Mouse (Mus musculus): ENCODE results near the gene Dnah2. TPM values are rescaled to one million over a fixed set of nuclear protein-coding genes. Genes with fewer than 3 reads are reported as not detected.

Dnah2 gene
- polyA plus RNA-seq, 1 experiment from 2014 or later: 2.7 TPM

DNA sequence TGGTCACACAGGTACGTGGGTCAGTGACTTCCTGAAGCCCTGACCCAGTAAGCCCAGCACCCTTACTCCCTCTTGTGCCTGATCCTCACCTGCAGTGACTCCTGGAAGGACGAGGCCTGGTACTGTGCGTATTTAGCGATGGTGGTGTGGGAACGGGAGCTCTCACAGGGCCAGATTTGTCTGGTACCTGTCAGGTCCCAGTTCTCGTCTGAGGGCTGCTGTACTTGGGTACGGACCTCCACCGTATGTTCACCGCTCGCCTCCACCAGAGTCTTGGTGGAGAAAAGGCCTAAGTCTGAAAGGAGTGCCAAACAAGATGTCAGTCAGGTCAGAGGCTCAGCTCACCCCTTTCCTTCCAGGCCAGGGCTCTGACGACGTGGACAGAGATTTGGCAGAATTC lies 146.9 kb downstream of the Dnah2 start:
- no peak overlapping the region for H3K27ac ChIP-seq (ENCODE audit: low read depth, low read length)
- 84% methylated on average over 12 of the region's 12 CpGs for WGBS
- H3K4me2 ChIP-seq (ENCODE audit: low read length): no peak overlapping the region
- DNase-seq (ENCODE audit: low spot score) (no peak), ATAC-seq (no peak)
- H3K27me3 ChIP-seq (replicated peaks; ENCODE audit: control insufficient read depth, insufficient read depth, low read length): 0 out of 2 replicates have a peak, but pooled peaks cover 4% of the 10 kb centered on the region
- no peaks in the 10 kb centered on the region for H3K9me3 ChIP-seq (replicated peaks; ENCODE audit: control insufficient read depth, low read length)
- peaks cover 89% of the 10 kb centered on the region for H3K36me3 ChIP-seq (ENCODE audit: control insufficient read depth, insufficient read depth, low read length)
- no peak overlapping the region for H3K4me3 ChIP-seq (ENCODE audit: low read depth, low read length)
- no peaks in the 10 kb centered on the region; the same call in 1 of the 2 replicates for H3K4me1 ChIP-seq (ENCODE audit: control insufficient read depth, insufficient read depth, low read length)
- H3K9ac ChIP-seq (ENCODE audit: low read length): no peak overlapping the region

- DNase-seq (ENCODE audit: low spot score) (peak; percentile 96), ATAC-seq (peak; percentile 71)
- Histone ChIP-seq H3K27me3 (replicated peaks; ENCODE audit: control insufficient read depth, insufficient read depth, low read length) (0 out of 2 replicates have a peak, but pooled peaks cover 4% of the 10 kb centered on the region), H3K4me2 (ENCODE audit: low read length) (no peak overlapping the region), H3K9me3 (replicated peaks; ENCODE audit: control insufficient read depth, low read length) (no peaks in the 10 kb centered on the region), H3K36me3 (ENCODE audit: control insufficient read depth, insufficient read depth, low read length) (peaks cover 81% of the 10 kb centered on the region), H3K4me3 (ENCODE audit: low read depth, low read length) (no peak overlapping the region), H3K27ac (ENCODE audit: low read depth, low read length) (no peak overlapping the region), H3K9ac (ENCODE audit: low read length) (no peak overlapping the region), H3K4me1 (ENCODE audit: control insufficient read depth, insufficient read depth, low read length) (peaks cover 6% of the 10 kb centered on the region; the same call in 1 of the 2 replicates)
- WGBS: 12% methylated on average over 22 of the region's 22 CpGs
Measured at GRCm38 (mm10) chr11:69401210-69401637, 147.7 kb downstream of the Dnah2 start.

GRCm38 (mm10) chr11:69400083-69400850 lies 148.6 kb downstream of the Dnah2 start:
- Histone ChIP-seq H3K4me1 (ENCODE audit: control insufficient read depth, insufficient read depth, low read length) (peaks cover 8% of the 10 kb centered on the region; the same call in 1 of the 2 replicates), H3K4me2 (ENCODE audit: low read length) (no peak overlapping the region), H3K27me3 (replicated peaks; ENCODE audit: control insufficient read depth, insufficient read depth, low read length) (0 out of 2 replicates have a peak, but pooled peaks cover 4% of the 10 kb centered on the region), H3K9ac (ENCODE audit: low read length) (peak overlapping the region; percentile 8; the same call in 1 of the 2 replicates), H3K27ac (ENCODE audit: low read depth, low read length) (no peak overlapping the region), H3K36me3 (ENCODE audit: control insufficient read depth, insufficient read depth, low read length) (peaks cover 72% of the 10 kb centered on the region), H3K4me3 (ENCODE audit: low read depth, low read length) (no peak overlapping the region), H3K9me3 (replicated peaks; ENCODE audit: control insufficient read depth, low read length) (no peaks in the 10 kb centered on the region)
- no peak for DNase-seq (ENCODE audit: low spot score)
- no peak for ATAC-seq
- 76% methylated on average over 25 of the region's 25 CpGs for WGBS

GRCm38 (mm10) chr11:69399201-69400082 lies 149.5 kb downstream of the Dnah2 start:
- ATAC-seq: no peak
- Histone ChIP-seq H3K9me3 (replicated peaks; ENCODE audit: control insufficient read depth, low read length) (no peaks in the 10 kb centered on the region), H3K4me3 (ENCODE audit: low read depth, low read length) (no peak overlapping the region), H3K27me3 (replicated peaks; ENCODE audit: control insufficient read depth, insufficient read depth, low read length) (0 out of 2 replicates have a peak, but pooled peaks cover 4% of the 10 kb centered on the region), H3K36me3 (ENCODE audit: control insufficient read depth, insufficient read depth, low read length) (peaks cover 64% of the 10 kb centered on the region), H3K4me1 (ENCODE audit: control insufficient read depth, insufficient read depth, low read length) (peaks cover 8% of the 10 kb centered on the region; the same call in 1 of the 2 replicates), H3K27ac (ENCODE audit: low read depth, low read length) (no peak overlapping the region), H3K9ac (ENCODE audit: low read length) (peak overlapping the region; percentile 8; the same call in 1 of the 2 replicates), H3K4me2 (ENCODE audit: low read length) (0 out of 2 replicates have a peak overlapping the region, but pooled peaks have one; percentile 9)
- 18% methylated on average over 59 of the region's 66 CpGs for WGBS
- no peak for DNase-seq (ENCODE audit: low spot score)

GRCm38 (mm10) chr11:69398486-69399200 lies 150.3 kb downstream of the Dnah2 start:
- H3K27ac ChIP-seq (ENCODE audit: low read depth, low read length): no peak overlapping the region
- ATAC-seq (no peak), DNase-seq (ENCODE audit: low spot score) (no peak)
- H3K4me3 ChIP-seq (ENCODE audit: low read depth, low read length): no peak overlapping the region
- H3K27me3 ChIP-seq (replicated peaks; ENCODE audit: control insufficient read depth, insufficient read depth, low read length): 0 out of 2 replicates have a peak, but pooled peaks cover 4% of the 10 kb centered on the region
- WGBS: 23% methylated on average over 21 of the region's 21 CpGs
- no peaks in the 10 kb centered on the region for H3K9me3 ChIP-seq (replicated peaks; ENCODE audit: control insufficient read depth, low read length)
- H3K36me3 ChIP-seq (ENCODE audit: control insufficient read depth, insufficient read depth, low read length): peaks cover 56% of the 10 kb centered on the region
- peaks cover 11% of the 10 kb centered on the region for H3K4me1 ChIP-seq (ENCODE audit: control insufficient read depth, insufficient read depth, low read length)
- H3K4me2 ChIP-seq (ENCODE audit: low read length): no peak overlapping the region
- H3K9ac ChIP-seq (ENCODE audit: low read length): no peak overlapping the region

GRCm38 (mm10) chr11:69398059-69398458 lies 150.9 kb downstream of the Dnah2 start, which contains the start of gene Tmem88:
TSS of gene Tmem88 (minus strand) at chr11:69398234.
- H3K27ac ChIP-seq (ENCODE audit: low read depth, low read length): no peak within 1 kb of the TSS

DNA sequence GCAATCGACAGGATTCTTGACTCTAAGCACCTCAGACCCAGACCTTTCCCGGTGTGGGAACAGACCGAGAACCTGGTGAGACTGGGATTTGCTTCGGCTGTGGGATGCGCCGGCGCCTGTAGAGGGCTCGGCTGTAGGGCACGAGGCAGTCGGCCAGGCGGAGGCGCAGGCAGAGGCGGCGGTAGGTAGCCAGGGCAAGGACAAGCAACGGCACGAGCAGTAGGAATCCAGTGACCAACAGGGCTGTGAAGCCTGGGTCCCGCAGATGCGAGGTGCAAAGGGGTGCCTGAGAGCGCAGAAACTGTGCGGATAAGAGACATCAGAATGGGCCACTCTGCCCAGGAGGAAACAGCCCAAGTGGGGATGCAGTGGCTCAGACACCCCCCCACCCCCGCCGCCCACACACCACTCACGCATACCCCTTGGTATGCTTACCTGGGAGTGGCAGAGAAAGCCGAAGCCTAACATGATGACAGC lies 151.3 kb downstream of the Dnah2 start:
- H3K36me3 ChIP-seq (ENCODE audit: control insufficient read depth, insufficient read depth, low read length): peaks cover 45% of the 10 kb centered on the region
- ATAC-seq (no peak), DNase-seq (ENCODE audit: low spot score) (no peak)
- no peak overlapping the region for H3K27ac ChIP-seq (ENCODE audit: low read depth, low read length)
- H3K4me3 ChIP-seq (ENCODE audit: low read depth, low read length): 0 out of 2 replicates have a peak overlapping the region, but pooled peaks have one; percentile 15
- 0 out of 2 replicates have a peak, but pooled peaks cover 4% of the 10 kb centered on the region for H3K27me3 ChIP-seq (replicated peaks; ENCODE audit: control insufficient read depth, insufficient read depth, low read length)
- 8% methylated on average over 24 of the region's 24 CpGs for WGBS
- no peaks in the 10 kb centered on the region for H3K9me3 ChIP-seq (replicated peaks; ENCODE audit: control insufficient read depth, low read length)
- H3K9ac ChIP-seq (ENCODE audit: low read length): peak overlapping the region; percentile 49
- peaks cover 11% of the 10 kb centered on the region for H3K4me1 ChIP-seq (ENCODE audit: control insufficient read depth, insufficient read depth, low read length)
- H3K4me2 ChIP-seq (ENCODE audit: low read length): 0 out of 2 replicates have a peak overlapping the region, but pooled peaks have one; percentile 19

More at GRCm38 (mm10) chr11:69398059-69398458, 150.9 kb downstream of the Dnah2 start, which contains the start of gene Tmem88:
- H3K4me3 ChIP-seq (ENCODE audit: low read depth, low read length): 0 out of 2 replicates have a peak within 1 kb of the TSS, but pooled peaks have one; percentile 15
- H3K9me3 ChIP-seq (replicated peaks; ENCODE audit: control insufficient read depth, low read length): no peaks in the 10 kb centered on the region
- peaks cover 50% of the 10 kb centered on the region for H3K36me3 ChIP-seq (ENCODE audit: control insufficient read depth, insufficient read depth, low read length)
- no peak for ATAC-seq
- H3K4me1 ChIP-seq (ENCODE audit: control insufficient read depth, insufficient read depth, low read length): peaks cover 11% of the 10 kb centered on the region
- peak within 1 kb of the TSS; percentile 49 for H3K9ac ChIP-seq (ENCODE audit: low read length)
- no peak for DNase-seq (ENCODE audit: low spot score)
- 0 out of 2 replicates have a peak within 1 kb of the TSS, but pooled peaks have one; percentile 19 for H3K4me2 ChIP-seq (ENCODE audit: low read length)
- H3K27me3 ChIP-seq (replicated peaks; ENCODE audit: control insufficient read depth, insufficient read depth, low read length): 0 out of 2 replicates have a peak, but pooled peaks cover 4% of the 10 kb centered on the region
- 8% methylated on average over 16 of the region's 16 CpGs for WGBS

DNA sequence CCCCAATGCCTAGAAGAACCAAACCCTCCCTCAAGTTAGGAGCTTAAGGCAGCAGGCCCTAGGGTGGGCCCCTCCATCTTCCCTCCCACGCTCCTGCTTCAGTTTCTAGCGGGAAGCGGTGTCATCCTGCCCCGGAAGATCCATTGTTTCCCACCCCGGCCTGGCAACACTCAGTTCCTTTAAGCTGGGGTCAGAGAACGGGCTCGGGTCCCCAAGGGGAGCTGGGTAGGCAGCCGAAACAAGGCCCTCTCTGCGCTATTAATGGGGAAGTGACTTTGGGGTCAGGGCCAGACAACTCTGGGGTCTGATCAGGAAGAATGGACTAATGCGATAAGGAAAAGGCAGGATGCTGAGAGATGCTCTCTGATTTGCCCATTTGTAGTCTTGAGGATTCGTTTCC lies 152.1 kb downstream of the Dnah2 start:
- 0 out of 2 replicates have a peak, but pooled peaks cover 4% of the 10 kb centered on the region for H3K27me3 ChIP-seq (replicated peaks; ENCODE audit: control insufficient read depth, insufficient read depth, low read length)
- H3K27ac ChIP-seq (ENCODE audit: low read depth, low read length): no peak overlapping the region
- peaks cover 11% of the 10 kb centered on the region for H3K4me1 ChIP-seq (ENCODE audit: control insufficient read depth, insufficient read depth, low read length)
- peak overlapping the region; percentile 55; the same call in 1 of the 2 replicates for H3K4me3 ChIP-seq (ENCODE audit: low read depth, low read length)
- 31% methylated on average over 11 of the region's 11 CpGs for WGBS
- ATAC-seq: no peak
- H3K9ac ChIP-seq (ENCODE audit: low read length): peak overlapping the region; percentile 73
- no peak for DNase-seq (ENCODE audit: low spot score)
- no peaks in the 10 kb centered on the region for H3K9me3 ChIP-seq (replicated peaks; ENCODE audit: control insufficient read depth, low read length)
- H3K4me2 ChIP-seq (ENCODE audit: low read length): peak overlapping the region; percentile 57
- peaks cover 37% of the 10 kb centered on the region for H3K36me3 ChIP-seq (ENCODE audit: control insufficient read depth, insufficient read depth, low read length)
